Mouse (Mus musculus): ENCODE data around the gene Pam. TPM values are rescaled to one million over a fixed set of nuclear protein-coding genes. Genes with fewer than 3 reads are reported as not detected.

Gene Pam
- total and polyA plus RNA-seq, 3 experiments: not detected

DNA sequence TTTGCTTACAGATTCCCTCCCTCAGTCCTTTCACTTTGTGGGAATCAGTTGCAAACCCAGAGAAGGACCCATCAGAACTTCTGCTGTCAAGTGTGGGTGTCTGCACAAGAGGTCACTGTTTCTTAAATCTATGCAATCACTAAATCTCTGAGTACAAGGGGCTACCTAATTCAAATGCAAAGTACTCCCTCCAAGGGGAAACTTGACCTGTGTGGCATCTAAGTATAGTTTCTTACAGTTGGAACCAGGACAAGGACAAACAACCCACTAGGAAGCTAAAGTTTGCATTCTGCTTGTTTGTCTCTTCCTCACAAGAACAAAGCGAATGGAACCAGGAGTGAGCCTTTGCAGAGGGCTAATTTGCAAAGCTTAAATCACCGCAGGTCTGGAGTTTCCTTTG is 22.3 kb downstream of the Pam start:
- Histone ChIP-seq H3K36me3 (ENCODE audit: control insufficient read depth in 1 of 2, insufficient read depth in 2 of 2, low read length in 2 of 2) (no peaks in the 10 kb centered on the region), H3K27ac (ENCODE audit: control insufficient read depth, low read depth, low read length) (no peak overlapping the region), H3K9me3 (replicated peaks; ENCODE audit: insufficient read depth, low read length) (no peaks in the 10 kb centered on the region; the same call in 1 of the 2 replicates), H3K79me2 (ENCODE audit: control insufficient read depth, insufficient read depth, low read length, poor library complexity) (no peaks in the 10 kb centered on the region), H3K4me1 (ENCODE audit: control insufficient read depth in 1 of 2, insufficient read depth in 2 of 2, low read length in 2 of 2) (no peaks in the 10 kb centered on the region), H3K9ac (ENCODE audit: control insufficient read depth, low read depth, low read length, poor library complexity, severe bottlenecking) (no peak overlapping the region), H3K4me3 (ENCODE audit: control insufficient read depth in 1 of 2, insufficient read depth in 1 of 2, low read depth in 2 of 2, low read length in 2 of 2) (no peak overlapping the region), H3K27me3 (ENCODE audit: control insufficient read depth in 1 of 2, insufficient read depth in 2 of 2, low read length in 2 of 2) (no peaks in the 10 kb centered on the region; a peak in 1 of 4 replicates)
- TF ChIP-seq NELFE (IDR thresholded peaks at IDR 0.05; ENCODE audit: low read depth, low read length) (no peak), ZKSCAN1 (IDR thresholded peaks at IDR 0.05; ENCODE audit: low read depth, low read length) (no peak), ELF1 (IDR thresholded peaks at IDR 0.05; ENCODE audit: low read depth, low read length) (no peak)
- no peak for DNase-seq (ENCODE audit: low read depth, low spot score)

DNA sequence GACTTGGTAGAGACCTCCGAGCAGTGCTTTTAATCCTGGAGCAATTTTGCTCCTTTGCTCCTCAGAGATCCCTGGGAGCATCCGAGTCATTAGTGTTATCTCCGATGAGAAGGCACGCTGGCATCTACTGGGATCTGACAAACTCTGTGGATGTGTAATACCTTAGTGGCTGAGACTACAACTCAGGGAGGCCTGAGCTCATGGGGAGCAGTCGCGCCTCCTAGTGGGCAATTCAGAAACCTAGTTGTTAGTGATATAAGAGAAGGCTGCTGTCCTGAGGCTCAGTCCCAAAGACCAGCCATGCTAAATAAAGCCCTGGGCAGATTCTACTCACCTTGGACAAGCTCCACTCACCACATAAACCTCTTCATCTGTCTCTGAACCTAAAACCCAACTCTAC is 23.4 kb downstream of the Pam start:
- TF ChIP-seq ZNF384 (IDR thresholded peaks at IDR 0.05; ENCODE audit: low read depth, low read length) (no peak), NRF1 (IDR thresholded peaks at IDR 0.05; ENCODE audit: insufficient read depth, low read depth, low read length, poor library complexity, severe bottlenecking) (no peak), MXI1 (IDR thresholded peaks at IDR 0.05; ENCODE audit: low read depth, low read length) (no peak), MYB (IDR thresholded peaks at IDR 0.05; ENCODE audit: low read depth, low read length) (no peak), CTCF (IDR thresholded peaks at IDR 0.05 in 2 of 3, conservative IDR thresholded peaks at IDR 0.05 in 1 of 3; ENCODE audit: control insufficient read depth in 1 of 3, insufficient read depth in 1 of 3, low read depth in 2 of 3, low read length in 3 of 3, poor library complexity in 1 of 3, severe bottlenecking in 1 of 3) (0 out of 6 replicates have a peak, but pooled peaks of 1 of the 3 experiments have one; percentile 9), RAD21 (IDR thresholded peaks at IDR 0.05; ENCODE audit: low read depth, low read length) (no peak), ZC3H11A (IDR thresholded peaks at IDR 0.05; ENCODE audit: low read depth, low read length) (no peak), MEF2A (IDR thresholded peaks at IDR 0.05; ENCODE audit: extremely low read depth, insufficient replicate concordance, low read depth, low read length, poor library complexity, severe bottlenecking) (no peak)
- Histone ChIP-seq H3K9ac (ENCODE audit: control insufficient read depth, low read depth, low read length, poor library complexity, severe bottlenecking) (no peak overlapping the region), H3K27ac (ENCODE audit: control insufficient read depth, low read depth, low read length) (no peak overlapping the region), H3K79me2 (ENCODE audit: control insufficient read depth, insufficient read depth, low read length, poor library complexity) (no peaks in the 10 kb centered on the region), H3K27me3 (ENCODE audit: control insufficient read depth in 1 of 2, insufficient read depth in 2 of 2, low read length in 2 of 2) (no peaks in the 10 kb centered on the region; a peak in 1 of 4 replicates), H3K4me1 (ENCODE audit: control insufficient read depth in 1 of 2, insufficient read depth in 2 of 2, low read length in 2 of 2) (no peaks in the 10 kb centered on the region), H3K4me3 (ENCODE audit: control insufficient read depth in 1 of 2, insufficient read depth in 1 of 2, low read depth in 2 of 2, low read length in 2 of 2) (no peak overlapping the region), H3K36me3 (ENCODE audit: control insufficient read depth in 1 of 2, insufficient read depth in 2 of 2, low read length in 2 of 2) (no peaks in the 10 kb centered on the region), H3K9me3 (replicated peaks; ENCODE audit: insufficient read depth, low read length) (no peaks in the 10 kb centered on the region; the same call in 1 of the 2 replicates)
- DNase-seq (ENCODE audit: low read depth, low spot score): peak; percentile 4

DNA sequence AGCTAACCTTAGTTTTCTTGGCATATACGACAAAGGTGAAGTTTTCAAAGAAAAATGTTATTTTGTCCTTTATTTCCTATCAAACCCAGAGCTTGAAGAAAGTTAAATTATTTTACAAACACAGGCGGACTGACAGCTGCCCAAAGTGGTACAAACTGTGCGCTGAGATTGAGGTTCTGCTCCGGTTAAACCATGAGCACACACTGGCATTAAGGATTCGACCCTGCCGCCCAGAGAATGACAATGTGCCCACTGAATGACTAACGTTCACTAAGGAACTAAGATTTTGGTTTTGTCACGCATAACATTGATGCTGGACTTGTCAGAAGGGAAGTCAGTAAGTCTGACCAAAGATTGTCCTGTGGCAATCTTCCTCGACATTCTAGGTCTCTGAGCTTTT is 24.0 kb downstream of the Pam start:
- Histone ChIP-seq H3K9me3 (replicated peaks; ENCODE audit: insufficient read depth, low read length) (no peaks in the 10 kb centered on the region; the same call in 1 of the 2 replicates), H3K79me2 (ENCODE audit: control insufficient read depth, insufficient read depth, low read length, poor library complexity) (no peaks in the 10 kb centered on the region), H3K36me3 (ENCODE audit: control insufficient read depth in 1 of 2, insufficient read depth in 2 of 2, low read length in 2 of 2) (no peaks in the 10 kb centered on the region), H3K27me3 (ENCODE audit: control insufficient read depth in 1 of 2, insufficient read depth in 2 of 2, low read length in 2 of 2) (no peaks in the 10 kb centered on the region; a peak in 1 of 4 replicates), H3K27ac (ENCODE audit: control insufficient read depth, low read depth, low read length) (no peak overlapping the region), H3K4me3 (ENCODE audit: control insufficient read depth in 1 of 2, insufficient read depth in 1 of 2, low read depth in 2 of 2, low read length in 2 of 2) (no peak overlapping the region), H3K4me1 (ENCODE audit: control insufficient read depth in 1 of 2, insufficient read depth in 2 of 2, low read length in 2 of 2) (no peaks in the 10 kb centered on the region), H3K9ac (ENCODE audit: control insufficient read depth, low read depth, low read length, poor library complexity, severe bottlenecking) (no peak overlapping the region)
- no peak for DNase-seq (ENCODE audit: low read depth, low spot score)
- no peak for TF ChIP-seq POLR2A (IDR thresholded peaks at IDR 0.05; ENCODE audit: control insufficient read depth in 1 of 2, insufficient read depth in 1 of 2, low read depth in 1 of 2, low read length in 2 of 2, poor library complexity in 1 of 2)
- TF ChIP-seq POLR2AphosphoS2 (IDR thresholded peaks at IDR 0.05; ENCODE audit: low read length): no peak
- TF ChIP-seq USF2 (IDR thresholded peaks at IDR 0.05; ENCODE audit: borderline replicate concordance in 1 of 2, insufficient read depth in 1 of 2, low read depth in 1 of 2, low read length in 2 of 2): no peak
- no peak for TF ChIP-seq MAX (IDR thresholded peaks at IDR 0.05; ENCODE audit: low read length)
- no peak for TF ChIP-seq ZC3H11A (IDR thresholded peaks at IDR 0.05; ENCODE audit: low read depth, low read length)
- no peak for TF ChIP-seq NRF1 (IDR thresholded peaks at IDR 0.05; ENCODE audit: insufficient read depth, low read depth, low read length, poor library complexity, severe bottlenecking)
- no peak for TF ChIP-seq RAD21 (IDR thresholded peaks at IDR 0.05; ENCODE audit: low read depth, low read length)
